In genomic region chr17:28029308-28029707, GRCm38 (mm10) we compare ENCODE assay signal across 12 mouse cellular contexts. TPM values are rescaled to one million over a fixed set of nuclear protein-coding genes. Genes with fewer than 3 reads are reported as not detected.
DNase-seq lines count a peak whose midpoint lies in the region; ATAC-seq and TF ChIP-seq lines count a peak whose summit lies in the region.
"Had no signal": no experiment of that assay in that cellular context is flagged by ENCODE, and none has a peak within 500 bp of the region (broad histone marks: within the 10 kb centered on the region; RNA-seq: fewer than 3 reads in every experiment).

No protein-coding gene starts in this region.

- 0 out of 2 replicates have a peak, but pooled peaks have one; percentile 48 for ATAC-seq in heart, embryonic 11.5 days (replicated peaks; ENCODE audit: insufficient number of reproducible peaks, low FRiP score, low TSS enrichment)
- no peak for ATAC-seq in lung, embryonic 16.5 days (ENCODE audit: low read depth)
- no peak for ATAC-seq in cerebellum, adult (ENCODE audit: insufficient number of reproducible peaks, low FRiP score, low TSS enrichment)

- H3K9ac ChIP-seq in heart, embryonic 11.5 days (ENCODE audit: low read depth, low read length): no peak overlapping the region
- H3K9ac ChIP-seq in lung, embryonic 16.5 days (ENCODE audit: low read length): 0 out of 2 replicates have a peak overlapping the region, but pooled peaks have one; percentile 14

- peaks cover 55% of the 10 kb centered on the region for H3K4me1 ChIP-seq in heart, embryonic 11.5 days (ENCODE audit: control insufficient read depth, insufficient read depth, low read length)
- H3K4me1 ChIP-seq in lung, embryonic 16.5 days (replicated peaks; ENCODE audit: control insufficient read depth, insufficient read depth, low read length): peaks cover 84% of the 10 kb centered on the region

- peak overlapping the region; percentile 84 for H3K27ac ChIP-seq in layer of hippocampus, adult 2 months
- H3K27ac ChIP-seq in heart, embryonic 11.5 days (ENCODE audit: low read depth, low read length): 0 out of 2 replicates have a peak overlapping the region, but pooled peaks have one; percentile 0
- peak overlapping the region; percentile 54 for H3K27ac ChIP-seq in lung, embryonic 16.5 days (ENCODE audit: low read length)

- DNase-seq in embryo, embryonic 10 days (ENCODE audit: low spot score): peak; percentile 37
- no peak for DNase-seq in embryo, embryonic 10.5 days (ENCODE audit: low spot score)
- DNase-seq in layer of hippocampus, adult 2 months (ENCODE audit: low spot score in 2 of 2): no peak
- no peak for DNase-seq in layer of hippocampus, adult 11-12 months (ENCODE audit: low spot score)
- DNase-seq in gastrocnemius, adult 18-20 months (ENCODE audit: low spot score): no peak
- DNase-seq: cerebellum, adult 11-12 months; right cerebral cortex, postnatal 14 days; thymus, postnatal 4 days had no signal

- no peak overlapping the region for H3K4me2 ChIP-seq in heart, embryonic 11.5 days
- no peak overlapping the region for H3K4me2 ChIP-seq in lung, embryonic 16.5 days (ENCODE audit: low read depth, low read length)

- no peaks in the 10 kb centered on the region for H3K9me3 ChIP-seq in heart, embryonic 11.5 days (replicated peaks; ENCODE audit: control insufficient read depth, low read length)
- H3K9me3 ChIP-seq in lung, embryonic 16.5 days (ENCODE audit: control insufficient read depth, low read length): no peaks in the 10 kb centered on the region

- no peaks in the 10 kb centered on the region; the same call in 1 of the 2 replicates for H3K36me3 ChIP-seq in heart, embryonic 11.5 days (ENCODE audit: control insufficient read depth, insufficient read depth, low read length)
- H3K36me3 ChIP-seq in lung, embryonic 16.5 days (ENCODE audit: control insufficient read depth, insufficient read depth, low read length): 0 out of 2 replicates have a peak, but pooled peaks cover 3% of the 10 kb centered on the region

- no peak overlapping the region for H3K4me3 ChIP-seq in layer of hippocampus, adult 2 months
- H3K4me3 ChIP-seq in heart, embryonic 11.5 days (ENCODE audit: low read depth, low read length): no peak overlapping the region
- no peak overlapping the region for H3K4me3 ChIP-seq in lung, embryonic 16.5 days (ENCODE audit: low read length)

- 54% methylated on average over 2 of the region's 2 CpGs for WGBS in heart, embryonic 11.5 days (ENCODE audit: insufficient replicate concordance)
- WGBS in lung, embryonic 16.5 days: 55% methylated on average over 2 of the region's 2 CpGs

- no peaks in the 10 kb centered on the region for H3K27me3 ChIP-seq in heart, embryonic 11.5 days (ENCODE audit: control insufficient read depth, insufficient read depth, low read length)
- H3K27me3 ChIP-seq in lung, embryonic 16.5 days (ENCODE audit: control insufficient read depth, insufficient read depth, low read depth, low read length): no peaks in the 10 kb centered on the region

- TF ChIP-seq CTCF in layer of hippocampus, adult 2 months (conservative IDR thresholded peaks at IDR 0.05): no peak

RNA-seq across cellular contexts. Expression of gene Tcp11, which starts 51.1 kb away (rescaled TPM):
- under 1 TPM; 0.74 to 0.84 TPM for total RNA-seq in layer of hippocampus, adult 2 months (2021)
- polyA plus RNA-seq in heart, embryonic 11.5 days (2014; fragmentation: Nextera tagmentation; extraction: Ambion mirVana): 0.34 and 0.49 TPM in 2 replicates
- polyA plus RNA-seq in lung, embryonic 16.5 days (2015; fragmentation: Nextera tagmentation; extraction: Ambion mirVana): 5.2 and 5.5 TPM in 2 replicates
- total RNA-seq in gastrocnemius, adult 18-20 months (2021): not detected
- total RNA-seq: gastrocnemius, adult 8-10 months had no signal

Comparison
In these comparisons a context has a peak if more than half of its experiments do, and no peak if none do; other contexts are left out.
1. H3K27ac ChIP-seq: peak in every context shown above with its lines; median percentile 84 in layer of hippocampus, adult 2 months; 54 in lung, embryonic 16.5 days; 0 in heart, embryonic 11.5 days.